Mouse (Mus musculus) embryonic facial prominence, embryonic 10.5 days (tissue): ENCODE measurements around the gene Anp32b. TPM values are rescaled to one million over a fixed set of nuclear protein-coding genes. Genes with fewer than 3 reads are reported as not detected.
A peak's percentile ranks its signal among the peaks of the same experiment; 100 is the strongest.

Source experiments
- DNase-seq: peaks from one replicate; pipeline ENCODE4 v3.0.0-alpha.2; 2017; ENCODE audit warnings: low spot score
- H3K27ac ChIP-seq: fragments of 300-500 bp; sonication (generic); replicated peaks from 2 replicates; pipeline ENCODE4 v1.5.1; 2016; ENCODE audit warnings: mild to moderate bottlenecking
- H3K27me3 ChIP-seq: fragments of 300-500 bp; sonication (generic); replicated peaks from 2 replicates; pipeline ENCODE4 v1.6.1; 2016; ENCODE audit warnings: low read depth, mild to moderate bottlenecking; ENCODE audit not compliant: poor library complexity, severe bottlenecking
- H3K36me3 ChIP-seq: fragments of 300-500 bp; sonication (generic); replicated peaks from 2 replicates; pipeline ENCODE4 v1.6.1; 2016; ENCODE audit warnings: mild to moderate bottlenecking, moderate library complexity
- H3K4me1 ChIP-seq: fragments of 300-500 bp; sonication (generic); 2 replicates; pipeline ENCODE4 v1.6.1; 2016
- H3K4me3 ChIP-seq: fragments of 300-500 bp; sonication (generic); 2 replicates; pipeline ENCODE4 v1.5.1; 2016; ENCODE audit warnings: mild to moderate bottlenecking, moderate library complexity
- H3K9me3 ChIP-seq: fragments of 300-500 bp; sonication (generic); 2 replicates; pipeline ENCODE4 v1.6.1; 2016; ENCODE audit warnings: mild to moderate bottlenecking
- WGBS: fragments of 180-500 bp; shearing (Covaris S2); methylation state at CpG from one replicate; pipeline ENCODE4 v1.1.7; 2016; 5-methylcytosine and 5-hydroxymethylcytosine counted together
- polyA plus RNA-seq: library from polyadenylated mRNA; unstranded; fragments of >200 nt; fragmentation: Nextera tagmentation; extraction: Ambion mirVana; gene quantifications from 2 replicates; pipeline ENCODE4 v1.2.1, GENCODE M21; 2016

Anp32b gene
- polyA plus RNA-seq = 427 and 431 TPM in 2 replicates

DNA sequence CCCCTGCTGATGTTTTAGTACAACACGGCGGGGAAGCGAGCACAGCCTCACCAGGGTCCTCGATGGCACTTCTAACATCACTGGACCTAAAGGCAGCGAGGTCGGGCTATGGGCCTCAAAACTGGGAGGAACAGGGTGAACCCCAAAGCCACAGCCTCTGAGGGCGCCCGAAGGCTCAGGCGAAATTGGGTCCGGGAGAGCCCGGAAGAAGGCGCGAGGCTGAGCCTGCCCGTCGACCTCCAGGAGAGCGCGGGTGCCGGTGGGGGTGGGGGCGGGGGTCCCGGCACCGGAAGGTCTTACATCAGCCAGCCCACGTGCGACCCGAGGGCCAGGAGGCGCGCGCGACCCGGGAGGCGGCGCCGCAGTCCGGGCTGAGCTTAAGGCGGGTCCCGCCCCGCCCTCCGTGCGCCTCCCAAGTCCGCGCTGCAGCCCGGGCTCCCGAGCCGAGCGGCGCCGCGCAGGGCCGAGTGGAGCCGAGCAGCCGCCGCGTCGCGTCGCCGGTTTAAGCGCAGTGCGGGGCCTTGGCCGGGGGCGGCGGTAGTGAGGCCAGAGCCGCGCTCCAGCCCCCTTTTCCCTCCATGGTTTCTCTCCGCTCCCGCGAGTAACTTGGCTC lies at the start of gene Anp32b:
TSS of gene Anp32b (plus strand) at position 384 of the 613 bp plus-strand sequence.
- no peaks in the 10 kb centered on the region for H3K9me3 ChIP-seq
- H3K27me3 ChIP-seq = no peaks in the 10 kb centered on the region
- peak; percentile 95 for DNase-seq
- peak within 1 kb of the TSS; percentile 91 for H3K4me3 ChIP-seq
- H3K36me3 ChIP-seq = peaks cover 5% of the 10 kb centered on the region; the same call in 1 of the 2 replicates
- H3K4me1 ChIP-seq = peaks cover 53% of the 10 kb centered on the region
- peak within 1 kb of the TSS; percentile 100 for H3K27ac ChIP-seq
- under 1% methylated on average over 66 of the region's 66 CpGs for WGBS

- Histone ChIP-seq H3K36me3 (no peaks in the 10 kb centered on the region), H3K27ac (0 out of 2 replicates have a peak overlapping the region, but pooled peaks have one; percentile 27), H3K4me3 (peak overlapping the region; percentile 15; the same call in 1 of the 2 replicates), H3K4me1 (no peaks in the 10 kb centered on the region), H3K27me3 (no peaks in the 10 kb centered on the region), H3K9me3 (no peaks in the 10 kb centered on the region)
- no peak for DNase-seq
- 84% methylated on average over 6 of the region's 6 CpGs for WGBS
Measured at GRCm38 (mm10) chr4:46404042-46404795, 46.5 kb upstream of the Anp32b start.

DNA sequence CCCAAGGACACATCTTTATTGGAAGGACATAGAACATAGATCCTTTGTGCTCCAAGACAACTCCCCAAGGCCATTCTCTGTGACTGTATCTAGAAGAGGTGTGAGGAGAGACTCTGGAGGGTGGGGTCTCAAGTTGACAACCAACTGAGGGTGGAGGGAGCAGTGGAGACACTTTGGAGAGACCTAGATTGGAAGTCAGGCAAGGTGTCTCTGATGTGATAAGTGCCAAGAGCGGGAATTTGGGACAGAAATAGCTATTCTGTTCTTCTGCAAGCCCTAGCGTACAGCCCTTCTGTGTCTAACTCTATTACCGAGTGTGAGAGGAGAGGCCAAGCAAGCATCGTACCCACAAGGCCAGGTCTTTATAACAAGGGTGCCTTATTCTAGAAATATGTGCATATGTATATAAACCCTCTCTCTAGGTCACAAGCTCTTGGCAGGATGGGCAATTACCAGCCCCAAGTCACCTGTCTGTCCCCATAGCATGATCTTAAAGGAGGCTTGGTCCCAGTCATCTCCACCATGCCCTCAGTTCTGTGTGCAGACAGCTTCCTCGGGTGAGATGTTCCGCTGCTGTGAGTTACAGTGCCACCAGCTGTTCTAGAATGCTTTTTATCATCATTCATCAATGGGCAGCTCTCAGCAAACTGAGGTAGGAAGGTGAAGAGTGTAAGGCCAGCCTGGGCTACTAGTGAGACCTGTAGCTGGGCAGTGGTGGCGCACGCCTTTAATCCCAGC lies 43.6 kb upstream of the Anp32b start:
- Histone ChIP-seq H3K27me3 (no peaks in the 10 kb centered on the region), H3K4me3 (no peak overlapping the region), H3K4me1 (0 out of 2 replicates have a peak, but pooled peaks cover 3% of the 10 kb centered on the region), H3K36me3 (no peaks in the 10 kb centered on the region), H3K27ac (peak overlapping the region; percentile 19), H3K9me3 (no peaks in the 10 kb centered on the region)
- no peak for DNase-seq
- 88% methylated on average over 8 of the region's 8 CpGs for WGBS

DNA sequence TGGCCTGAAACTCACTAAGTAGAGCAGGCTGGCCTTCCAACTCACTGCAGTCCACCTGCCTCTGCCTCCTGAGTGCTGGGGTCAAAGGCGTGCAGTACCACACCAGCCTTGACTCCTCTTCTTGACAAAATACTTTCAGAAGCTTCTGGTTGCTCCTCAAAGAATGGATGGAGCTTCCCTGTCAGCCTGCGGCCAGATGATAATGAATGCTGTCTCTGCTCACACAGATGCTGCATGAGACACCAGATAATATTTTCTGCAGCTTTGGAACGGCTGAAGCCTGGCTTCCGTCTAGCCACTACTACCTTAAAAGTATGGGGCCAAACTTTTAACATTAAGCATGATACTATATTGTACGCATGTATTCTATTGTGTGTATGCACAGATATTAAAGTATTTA lies 40.0 kb upstream of the Anp32b start:
- DNase-seq = no peak
- H3K9me3 ChIP-seq = no peaks in the 10 kb centered on the region
- no peak overlapping the region for H3K27ac ChIP-seq
- no peaks in the 10 kb centered on the region for H3K27me3 ChIP-seq
- H3K36me3 ChIP-seq = no peaks in the 10 kb centered on the region
- no peak overlapping the region for H3K4me3 ChIP-seq
- 0 out of 2 replicates have a peak, but pooled peaks cover 3% of the 10 kb centered on the region for H3K4me1 ChIP-seq
- 92% methylated on average over 5 of the region's 5 CpGs for WGBS

- H3K36me3 ChIP-seq = no peaks in the 10 kb centered on the region
- H3K9me3 ChIP-seq = no peaks in the 10 kb centered on the region
- no peak for DNase-seq
- H3K27me3 ChIP-seq = no peaks in the 10 kb centered on the region
- 0 out of 2 replicates have a peak, but pooled peaks cover 3% of the 10 kb centered on the region for H3K4me1 ChIP-seq
- H3K4me3 ChIP-seq = no peak overlapping the region
- WGBS = 84% methylated on average over 6 of the region's 6 CpGs
- H3K27ac ChIP-seq = no peak overlapping the region
Measured at GRCm38 (mm10) chr4:46411489-46411888, 39.2 kb upstream of the Anp32b start.

DNA sequence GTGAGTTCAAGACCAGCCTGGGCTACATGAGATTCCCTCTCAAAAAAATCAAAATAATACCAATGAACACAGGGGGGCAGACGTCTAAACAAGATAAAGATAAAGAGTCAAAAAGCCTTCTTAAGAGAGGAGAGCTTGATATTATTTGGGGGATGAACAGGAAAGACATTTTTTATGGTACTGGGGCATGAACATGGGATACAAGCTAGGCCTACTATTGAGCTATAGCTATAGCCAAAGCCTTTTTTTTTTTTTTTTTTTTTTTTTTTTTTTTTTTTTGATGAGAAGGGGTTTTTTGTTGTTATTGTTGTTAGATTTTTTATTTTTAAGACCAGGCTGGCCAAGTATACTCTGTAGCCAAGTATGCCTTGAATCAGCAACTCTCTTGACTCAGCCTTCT lies 38.6 kb upstream of the Anp32b start:
- no peak overlapping the region for H3K27ac ChIP-seq
- H3K27me3 ChIP-seq = no peaks in the 10 kb centered on the region
- DNase-seq = no peak
- H3K4me1 ChIP-seq = peaks cover 3% of the 10 kb centered on the region; the same call in 1 of the 2 replicates
- no peak overlapping the region for H3K4me3 ChIP-seq
- WGBS = 75% methylated on average over 1 of the region's 1 CpGs
- H3K36me3 ChIP-seq = no peaks in the 10 kb centered on the region
- H3K9me3 ChIP-seq = no peaks in the 10 kb centered on the region

- peaks cover 6% of the 10 kb centered on the region; the same call in 1 of the 2 replicates for H3K4me1 ChIP-seq
- H3K27me3 ChIP-seq = no peaks in the 10 kb centered on the region
- no peak within 1 kb of the TSS for H3K4me3 ChIP-seq
- no peaks in the 10 kb centered on the region for H3K9me3 ChIP-seq
- no peak for DNase-seq
- no peak within 1 kb of the TSS for H3K27ac ChIP-seq
- no peaks in the 10 kb centered on the region for H3K36me3 ChIP-seq
- WGBS = 80% methylated on average over 7 of the region's 7 CpGs
Measured at GRCm38 (mm10) chr4:46413406-46413805, 37.3 kb upstream of the Anp32b start, which contains the start of gene Hemgn. Hemgn (minus strand) TSS chr4:46413506.

DNA sequence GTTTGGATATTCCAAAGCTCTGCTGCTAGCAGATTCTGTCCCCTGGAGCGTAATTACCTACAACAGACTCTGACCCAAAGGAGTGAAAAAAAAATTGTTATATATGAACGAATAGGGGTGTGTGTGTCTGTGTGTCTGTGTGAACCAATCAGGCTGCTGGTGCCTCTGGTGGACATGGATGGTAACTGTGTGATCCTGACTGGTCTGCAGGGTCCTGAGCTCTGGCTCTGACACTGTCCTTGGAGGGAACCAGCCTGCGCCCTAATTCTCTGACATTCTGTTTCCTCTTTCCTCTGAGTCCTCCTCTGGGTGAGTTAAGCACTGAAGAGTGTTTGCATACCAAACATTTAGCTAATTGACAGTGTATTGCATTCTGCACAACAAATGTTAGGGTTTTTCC lies 33.2 kb upstream of the Anp32b start:
- WGBS = 65% methylated on average over 3 of the region's 3 CpGs
- no peak overlapping the region for H3K4me3 ChIP-seq
- no peaks in the 10 kb centered on the region for H3K27me3 ChIP-seq

GRCm38 (mm10) chr4:46418851-46419250 lies 31.9 kb upstream of the Anp32b start:
- peaks cover 3% of the 10 kb centered on the region; the same call in 1 of the 2 replicates for H3K4me1 ChIP-seq
- no peaks in the 10 kb centered on the region for H3K9me3 ChIP-seq
- H3K27ac ChIP-seq = no peak overlapping the region
- H3K27me3 ChIP-seq = no peaks in the 10 kb centered on the region
- no peak overlapping the region for H3K4me3 ChIP-seq
- 88% methylated on average over 9 of the region's 9 CpGs for WGBS
- no peak for DNase-seq
- H3K36me3 ChIP-seq = no peaks in the 10 kb centered on the region

More for the DNA sequence above, 33.2 kb upstream of the Anp32b start:
- DNase-seq = no peak
- H3K4me1 ChIP-seq = peaks cover 3% of the 10 kb centered on the region; the same call in 1 of the 2 replicates
- no peaks in the 10 kb centered on the region for H3K36me3 ChIP-seq
- H3K9me3 ChIP-seq = no peaks in the 10 kb centered on the region
- H3K27ac ChIP-seq = no peak overlapping the region

GRCm38 (mm10) chr4:46422625-46423024 lies 28.1 kb upstream of the Anp32b start:
- Histone ChIP-seq H3K36me3 (no peaks in the 10 kb centered on the region), H3K4me1 (peaks cover 2% of the 10 kb centered on the region; the same call in 1 of the 2 replicates), H3K9me3 (no peaks in the 10 kb centered on the region), H3K27me3 (no peaks in the 10 kb centered on the region), H3K4me3 (no peak overlapping the region), H3K27ac (no peak overlapping the region)
- WGBS = 85% methylated on average over 8 of the region's 8 CpGs
- DNase-seq = no peak

DNA sequence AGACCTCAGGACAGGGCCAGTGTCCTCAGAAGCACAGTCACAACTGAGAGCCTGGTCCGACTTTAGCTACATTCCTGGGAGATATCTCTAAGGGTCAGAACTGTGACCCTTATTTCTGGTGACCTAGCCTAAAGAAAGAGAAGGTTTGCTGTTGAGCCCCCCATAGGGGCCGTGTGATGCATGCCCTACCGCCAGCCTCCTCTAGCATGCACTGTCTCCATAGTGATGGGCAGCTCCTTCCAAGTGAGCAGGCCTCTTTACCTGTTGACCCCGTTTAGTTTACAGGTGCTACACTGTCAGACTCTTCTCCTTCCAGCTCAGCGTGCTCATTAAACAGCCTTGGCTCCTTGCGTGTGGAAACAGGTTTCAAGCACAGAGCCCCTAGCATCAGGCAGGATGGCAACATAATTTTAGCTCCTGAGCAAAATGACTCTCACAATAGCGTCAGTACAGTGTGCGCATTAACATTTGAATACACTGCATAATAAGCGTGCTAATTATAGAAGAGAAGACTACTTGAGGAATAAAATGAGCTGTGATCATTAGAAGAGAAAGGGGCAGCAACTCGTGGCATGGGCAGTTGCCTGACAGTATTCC lies 21.7 kb upstream of the Anp32b start:
- H3K9me3 ChIP-seq = no peaks in the 10 kb centered on the region
- 64% methylated on average over 10 of the region's 10 CpGs for WGBS
- no peaks in the 10 kb centered on the region for H3K36me3 ChIP-seq
- no peaks in the 10 kb centered on the region for H3K27me3 ChIP-seq
- H3K4me1 ChIP-seq = 0 out of 2 replicates have a peak, but pooled peaks cover 4% of the 10 kb centered on the region
- no peak overlapping the region for H3K4me3 ChIP-seq
- no peak for DNase-seq
- no peak overlapping the region for H3K27ac ChIP-seq
